Mouse (Mus musculus): Measurements from ENCODE around the gene Gsc.

Gene Gsc

GRCm38 (mm10) chr12:104472601-104473424 lies at the start of gene Gsc:
Gsc (minus strand) TSS chr12:104473330.
- no peak for DNase-seq

- no peak for DNase-seq
These were observed 46.6 kb upstream of the Gsc start for GRCm38 (mm10) chr12:104519721-104520120.

GRCm38 (mm10) chr12:104507911-104508310 lies 34.8 kb upstream of the Gsc start:
- no peak for DNase-seq

- no peak for DNase-seq
These were observed 18.9 kb upstream of the Gsc start for GRCm38 (mm10) chr12:104492009-104492408.

- no peak for DNase-seq
These were observed 13.1 kb upstream of the Gsc start for GRCm38 (mm10) chr12:104486205-104486604.

GRCm38 (mm10) chr12:104485161-104485560 lies 12.0 kb upstream of the Gsc start:
- DNase-seq = no peak

- no peak for DNase-seq
These were observed 7.9 kb upstream of the Gsc start for GRCm38 (mm10) chr12:104481007-104481406.

GRCm38 (mm10) chr12:104478193-104478592 lies 5.1 kb upstream of the Gsc start:
- DNase-seq = no peak

- DNase-seq = no peak
These were observed 4.4 kb upstream of the Gsc start for GRCm38 (mm10) chr12:104477501-104477900.

- no peak for DNase-seq
These were observed 3.9 kb upstream of the Gsc start for GRCm38 (mm10) chr12:104477066-104477465.

- DNase-seq = no peak
These were observed 2.8 kb upstream of the Gsc start for GRCm38 (mm10) chr12:104475946-104476345.

- DNase-seq = no peak
These were observed 2.0 kb upstream of the Gsc start for GRCm38 (mm10) chr12:104474881-104475740.

GRCm38 (mm10) chr12:104474191-104474871 lies 1.2 kb upstream of the Gsc start:
- DNase-seq = no peak

GRCm38 (mm10) chr12:104473492-104473891 lies 362 bp upstream of the Gsc start:
- no peak for DNase-seq

- no peak for DNase-seq
These were observed 958 bp downstream of the Gsc start for GRCm38 (mm10) chr12:104472218-104472525.

- no peak for DNase-seq
These were observed 1.5 kb downstream of the Gsc start for GRCm38 (mm10) chr12:104471351-104472217.

- no peak for DNase-seq
These were observed 2.5 kb downstream of the Gsc start for GRCm38 (mm10) chr12:104470646-104471045.

GRCm38 (mm10) chr12:104468783-104469182 lies 4.3 kb downstream of the Gsc start:
- DNase-seq = no peak

GRCm38 (mm10) chr12:104467372-104467771 lies 5.8 kb downstream of the Gsc start:
- no peak for DNase-seq

GRCm38 (mm10) chr12:104466930-104467329 lies 6.2 kb downstream of the Gsc start:
- no peak for DNase-seq

- DNase-seq = no peak
These were observed 11.8 kb downstream of the Gsc start for GRCm38 (mm10) chr12:104461372-104461771.

GRCm38 (mm10) chr12:104459377-104459776 lies 13.8 kb downstream of the Gsc start:
- DNase-seq = no peak
